Mouse (Mus musculus) C2C12 (cell line): ENCODE data around the gene Eef1a2.

Source experiments
- CEBPB ChIP-seq: IDR thresholded peaks from one replicate; pipeline ENCODE4 v1.6.1; 2011; ENCODE audit warnings: low read depth, mild to moderate bottlenecking, control low read depth, moderate library complexity
- CTCF ChIP-seq: IDR thresholded peaks from one replicate; pipeline ENCODE4 v1.5.1; 2011; ENCODE audit not compliant: control insufficient read depth, insufficient read depth, insufficient read length
- MYOD1 ChIP-seq: IDR thresholded peaks from one replicate; pipeline ENCODE4 v1.6.1; 2011; ENCODE audit warnings: low read depth; ENCODE audit not compliant: control insufficient read depth, insufficient read length
- MYOG ChIP-seq: IDR thresholded peaks from one replicate; pipeline ENCODE4 v1.6.1; 2011; ENCODE audit not compliant: control insufficient read depth, insufficient read length; ENCODE audit errors: extremely low read depth
- USF1 ChIP-seq: IDR thresholded peaks from one replicate; pipeline ENCODE4 v1.6.1; 2011; ENCODE audit warnings: low read depth, mild to moderate bottlenecking, control low read depth, moderate library complexity

- TF ChIP-seq CEBPB (no peak), CTCF (no peak), USF1 (no peak), MYOD1 (no peak), MYOG (no peak)
Measured at GRCm38 (mm10) chr2:181136934-181137333, 19.9 kb downstream of the Eef1a2 start.
